Comparison of ENCODE assay signal across 8 mouse cellular contexts in genomic region chr7:30908277-30908991, GRCm38 (mm10). TPM values are rescaled to one million over a fixed set of nuclear protein-coding genes. Genes with fewer than 3 reads are reported as not detected.
DNase-seq lines count a peak whose midpoint lies in the region; ATAC-seq lines count a peak whose summit lies in the region.

No protein-coding gene starts in this region.

- DNase-seq in kidney, adult 9 months: no peak
- peak; percentile 65 for DNase-seq in hindbrain, embryonic 10.5 days (ENCODE audit: low spot score)
- DNase-seq in MN1 (ENCODE audit: low spot score): no peak
- no peak for DNase-seq in urinary bladder, postnatal 36 days (ENCODE audit: low spot score in 2 of 2)
- DNase-seq in ovary, postnatal 36 days (ENCODE audit: low spot score): no peak

- 1% methylated on average over 25 of the region's 26 CpGs for WGBS in kidney, embryonic 16.5 days
- 2% methylated on average over 26 of the region's 26 CpGs for WGBS in hindbrain, embryonic 10.5 days
- WGBS in liver, embryonic 15.5 days (ENCODE audit: insufficient replicate concordance): 6% methylated on average over 26 of the region's 26 CpGs
- WGBS in neural tube, embryonic 14.5 days: 2% methylated on average over 25 of the region's 26 CpGs

- H3K9ac ChIP-seq in kidney, embryonic 16.5 days (replicated peaks; ENCODE audit: low read length): no peak overlapping the region; the same call in 1 of the 2 replicates
- H3K9ac ChIP-seq in liver, embryonic 15.5 days: no peak overlapping the region
- H3K9ac ChIP-seq in neural tube, embryonic 14.5 days (replicated peaks; ENCODE audit: low read depth, low read length): peak overlapping the region; percentile 26; the same call in 1 of the 2 replicates

- peak; percentile 81 for ATAC-seq in kidney, embryonic 16.5 days (ENCODE audit: low FRiP score, low TSS enrichment)
- ATAC-seq in liver, embryonic 15.5 days (ENCODE audit: insufficient read depth): peak; percentile 54; the same call in 1 of the 2 replicates
- peak; percentile 44; the same call in 1 of the 2 replicates for ATAC-seq in neural tube, embryonic 14.5 days (ENCODE audit: low read depth)

- 0 out of 2 replicates have a peak, but pooled peaks cover 2% of the 10 kb centered on the region for H3K27me3 ChIP-seq in kidney, embryonic 16.5 days (ENCODE audit: insufficient read depth, low read length)
- H3K27me3 ChIP-seq in hindbrain, embryonic 10.5 days (ENCODE audit: insufficient read depth, poor library complexity, severe bottlenecking): peaks cover 9% of the 10 kb centered on the region; the same call in 1 of the 2 replicates
- H3K27me3 ChIP-seq in liver, embryonic 15.5 days: peaks cover 13% of the 10 kb centered on the region
- H3K27me3 ChIP-seq in neural tube, embryonic 14.5 days (ENCODE audit: control insufficient read depth, insufficient read depth, low read length): no peaks in the 10 kb centered on the region

- H3K9me3 ChIP-seq in kidney, embryonic 16.5 days (ENCODE audit: low read length): no peaks in the 10 kb centered on the region
- no peaks in the 10 kb centered on the region for H3K9me3 ChIP-seq in hindbrain, embryonic 10.5 days
- no peaks in the 10 kb centered on the region for H3K9me3 ChIP-seq in liver, embryonic 15.5 days (replicated peaks)
- H3K9me3 ChIP-seq in neural tube, embryonic 14.5 days (ENCODE audit: control insufficient read depth, low read length): no peaks in the 10 kb centered on the region

- no peaks in the 10 kb centered on the region for H3K36me3 ChIP-seq in kidney, embryonic 16.5 days (ENCODE audit: insufficient read depth, low read length)
- no peaks in the 10 kb centered on the region for H3K36me3 ChIP-seq in hindbrain, embryonic 10.5 days
- H3K36me3 ChIP-seq in liver, embryonic 15.5 days (replicated peaks): no peaks in the 10 kb centered on the region
- H3K36me3 ChIP-seq in neural tube, embryonic 14.5 days (ENCODE audit: control insufficient read depth, insufficient read depth, low read length): no peaks in the 10 kb centered on the region

- H3K4me2 ChIP-seq in kidney, embryonic 16.5 days (replicated peaks; ENCODE audit: low read depth, low read length): peak overlapping the region; percentile 62
- peak overlapping the region; percentile 51 for H3K4me2 ChIP-seq in liver, embryonic 15.5 days
- peak overlapping the region; percentile 43 for H3K4me2 ChIP-seq in neural tube, embryonic 14.5 days (ENCODE audit: low read depth, low read length)

- peak overlapping the region; percentile 39 for H3K4me3 ChIP-seq in kidney, embryonic 16.5 days (ENCODE audit: low read length)
- peak overlapping the region; percentile 48 for H3K4me3 ChIP-seq in hindbrain, embryonic 10.5 days
- H3K4me3 ChIP-seq in liver, embryonic 15.5 days (replicated peaks): peak overlapping the region; percentile 8; the same call in 1 of the 2 replicates
- peak overlapping the region; percentile 20 for H3K4me3 ChIP-seq in neural tube, embryonic 14.5 days (ENCODE audit: low read depth, low read length)

- H3K4me1 ChIP-seq in kidney, embryonic 16.5 days (ENCODE audit: insufficient read depth, low read length): peaks cover 6% of the 10 kb centered on the region
- H3K4me1 ChIP-seq in hindbrain, embryonic 10.5 days (replicated peaks): peaks cover 12% of the 10 kb centered on the region
- H3K4me1 ChIP-seq in liver, embryonic 15.5 days (replicated peaks): peaks cover 13% of the 10 kb centered on the region
- H3K4me1 ChIP-seq in neural tube, embryonic 14.5 days (ENCODE audit: control insufficient read depth, insufficient read depth, low read length): peaks cover 5% of the 10 kb centered on the region

- H3K27ac ChIP-seq in kidney, embryonic 16.5 days (ENCODE audit: low read length): no peak overlapping the region
- H3K27ac ChIP-seq in hindbrain, embryonic 10.5 days: no peak overlapping the region
- no peak overlapping the region for H3K27ac ChIP-seq in liver, embryonic 15.5 days (replicated peaks)
- H3K27ac ChIP-seq in neural tube, embryonic 14.5 days (ENCODE audit: low read depth, low read length): no peak overlapping the region

RNA-seq across cellular contexts. Expression of gene Mag, which starts 6.2 kb away (rescaled TPM):
- polyA plus RNA-seq in kidney, embryonic 16.5 days (2015; fragmentation: Nextera tagmentation; extraction: Ambion mirVana): 0.59 and 0.74 TPM in 2 replicates
- 0.61 and 0.67 TPM in 2 replicates for polyA plus RNA-seq in hindbrain, embryonic 10.5 days (2016; fragmentation: Nextera tagmentation; extraction: Ambion mirVana)
- 0.32 and 0.39 TPM in 2 replicates for polyA plus RNA-seq in liver, embryonic 15.5 days (2015; fragmentation: Nextera tagmentation; extraction: Ambion mirVana)
- 2.4 and 2.5 TPM in 2 replicates for polyA plus RNA-seq in neural tube, embryonic 14.5 days (2014; fragmentation: Nextera tagmentation; extraction: Ambion mirVana)

RNA-seq across cellular contexts. Expression of gene Hamp2, which starts 16.0 kb away (rescaled TPM):
- not detected in 2 replicates for polyA plus RNA-seq in kidney, embryonic 16.5 days (2015; fragmentation: Nextera tagmentation; extraction: Ambion mirVana)
- polyA plus RNA-seq in hindbrain, embryonic 10.5 days (2016; fragmentation: Nextera tagmentation; extraction: Ambion mirVana): not detected in 2 replicates
- not detected in 2 replicates for polyA plus RNA-seq in liver, embryonic 15.5 days (2015; fragmentation: Nextera tagmentation; extraction: Ambion mirVana)
- polyA plus RNA-seq in neural tube, embryonic 14.5 days (2014; fragmentation: Nextera tagmentation; extraction: Ambion mirVana): not detected in 2 replicates

RNA-seq across cellular contexts. Expression of gene Cd22, which starts 28.3 kb away (rescaled TPM):
- polyA plus RNA-seq in kidney, embryonic 16.5 days (2015; fragmentation: Nextera tagmentation; extraction: Ambion mirVana): 0.19 and 0.29 TPM in 2 replicates
- polyA plus RNA-seq in hindbrain, embryonic 10.5 days (2016; fragmentation: Nextera tagmentation; extraction: Ambion mirVana): 0.11 TPM in 1 of 2 replicates, not detected in the other
- polyA plus RNA-seq in liver, embryonic 15.5 days (2015; fragmentation: Nextera tagmentation; extraction: Ambion mirVana): 0.81 and 0.86 TPM in 2 replicates
- not detected in 2 replicates for polyA plus RNA-seq in neural tube, embryonic 14.5 days (2014; fragmentation: Nextera tagmentation; extraction: Ambion mirVana)

RNA-seq across cellular contexts. Expression of gene Hamp, which starts 35.4 kb away (rescaled TPM):
- polyA plus RNA-seq in kidney, embryonic 16.5 days (2015; fragmentation: Nextera tagmentation; extraction: Ambion mirVana): not detected in 2 replicates
- not detected in 2 replicates for polyA plus RNA-seq in hindbrain, embryonic 10.5 days (2016; fragmentation: Nextera tagmentation; extraction: Ambion mirVana)
- polyA plus RNA-seq in liver, embryonic 15.5 days (2015; fragmentation: Nextera tagmentation; extraction: Ambion mirVana): 22.2 and 25.5 TPM in 2 replicates
- not detected in 2 replicates for polyA plus RNA-seq in neural tube, embryonic 14.5 days (2014; fragmentation: Nextera tagmentation; extraction: Ambion mirVana)

RNA-seq across cellular contexts. Expression of gene Ffar1, which starts 47.1 kb away (rescaled TPM):
- polyA plus RNA-seq in kidney, embryonic 16.5 days (2015; fragmentation: Nextera tagmentation; extraction: Ambion mirVana): not detected in 2 replicates
- polyA plus RNA-seq in hindbrain, embryonic 10.5 days (2016; fragmentation: Nextera tagmentation; extraction: Ambion mirVana): not detected in 2 replicates
- not detected in 2 replicates for polyA plus RNA-seq in liver, embryonic 15.5 days (2015; fragmentation: Nextera tagmentation; extraction: Ambion mirVana)
- polyA plus RNA-seq in neural tube, embryonic 14.5 days (2014; fragmentation: Nextera tagmentation; extraction: Ambion mirVana): not detected in 2 replicates
